Mouse (Mus musculus) ES-Bruce4 (cell line): ENCODE measurements at regions not wholly inside any gene's neighbourhood (a gene's known extent, or its start where the extent isn't known, plus 50 kb on each side); places are given as distances from the start of the nearest gene placed in this dataset.

Experiments
- H3K27ac ChIP-seq: 2 replicates; pipeline ENCODE4 v1.5.1; 2012; ENCODE audit warnings: low read length, inconsistent platforms; ENCODE audit not compliant: insufficient read depth
- H3K27me3 ChIP-seq: 2 replicates; pipeline ENCODE4 v1.6.1; 2012; ENCODE audit warnings: mild to moderate bottlenecking, low read length, inconsistent platforms; ENCODE audit not compliant: control insufficient read depth, poor library complexity, insufficient read depth, severe bottlenecking
- H3K36me3 ChIP-seq: 2 replicates; pipeline ENCODE4 v1.6.1; 2012; ENCODE audit warnings: inconsistent platforms, mild to moderate bottlenecking, low read length, moderate library complexity; ENCODE audit not compliant: control insufficient read depth, poor library complexity, insufficient read depth, severe bottlenecking
- H3K4me1 ChIP-seq: one replicate; pipeline ENCODE4 v1.8.1; 2011; ENCODE audit warnings: low read length; ENCODE audit not compliant: control insufficient read depth, insufficient read depth
- H3K4me3 ChIP-seq: 2 replicates; pipeline ENCODE4 v1.5.1; 2011; ENCODE audit warnings: low read depth, mild to moderate bottlenecking, low read length
- H3K9ac ChIP-seq: 2 replicates; pipeline ENCODE4 v1.6.1; 2012; ENCODE audit warnings: low read depth, mild to moderate bottlenecking, inconsistent platforms; ENCODE audit not compliant: poor library complexity, severe bottlenecking
- H3K9me3 ChIP-seq: replicated peaks from 2 replicates; pipeline ENCODE4 v1.6.1; 2012; ENCODE audit warnings: mild to moderate bottlenecking, low read length, inconsistent platforms; ENCODE audit not compliant: control insufficient read depth, poor library complexity, insufficient read depth, severe bottlenecking
- CTCF ChIP-seq: IDR thresholded peaks from one replicate; pipeline ENCODE4 v1.8.1; 2011; ENCODE audit warnings: low read depth, low read length
- EP300 ChIP-seq: IDR thresholded peaks from 2 replicates; pipeline ENCODE4 v1.6.1; 2011; ENCODE audit warnings: low read depth, low read length; ENCODE audit not compliant: insufficient read depth
- POLR2A ChIP-seq: IDR thresholded peaks from one replicate; pipeline ENCODE4 v1.8.1; 2011; ENCODE audit warnings: low read length; ENCODE audit not compliant: insufficient read depth

DNA sequence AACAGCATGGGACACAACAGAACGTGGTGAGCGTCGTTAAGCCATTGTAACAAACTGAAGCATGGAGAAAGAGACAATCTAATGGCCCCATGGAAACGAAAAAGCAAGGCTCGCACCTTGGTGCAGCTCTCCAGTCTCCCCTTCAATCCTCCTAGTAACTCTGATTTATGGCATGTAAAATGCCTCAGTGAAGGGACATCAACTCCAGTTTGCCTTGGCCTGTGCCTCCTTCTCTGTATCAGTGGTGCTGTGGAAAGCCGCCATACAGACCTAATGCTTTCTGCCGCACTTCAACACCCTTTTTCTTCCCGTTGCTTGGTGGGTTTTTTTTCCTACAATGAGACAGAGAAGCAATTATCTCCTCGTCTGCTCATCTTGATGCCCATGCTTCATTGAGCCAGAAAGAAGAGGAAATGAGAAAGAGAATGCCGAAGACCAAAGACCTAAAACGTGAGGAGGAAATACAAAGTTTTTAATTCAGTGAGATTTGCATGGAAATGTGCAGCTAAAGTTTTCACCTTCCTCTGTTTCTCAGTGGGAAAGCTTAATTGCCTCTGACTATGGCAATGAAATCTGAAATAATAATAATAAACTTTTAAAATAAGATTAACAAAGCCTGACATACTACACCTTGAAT is 241.4 kb downstream of the Lrrn1 start:
- no peak overlapping the region for H3K4me3 ChIP-seq
- no peak overlapping the region for H3K27ac ChIP-seq
- H3K36me3 ChIP-seq, result no peaks in the 10 kb centered on the region
- no peaks in the 10 kb centered on the region for H3K27me3 ChIP-seq
- H3K9ac ChIP-seq, result no peak overlapping the region
- H3K4me1 ChIP-seq, result no peaks in the 10 kb centered on the region
- no peaks in the 10 kb centered on the region; the same call in 1 of the 2 replicates for H3K9me3 ChIP-seq
- TF ChIP-seq CTCF (no peak), POLR2A (no peak), EP300 (no peak)

DNA sequence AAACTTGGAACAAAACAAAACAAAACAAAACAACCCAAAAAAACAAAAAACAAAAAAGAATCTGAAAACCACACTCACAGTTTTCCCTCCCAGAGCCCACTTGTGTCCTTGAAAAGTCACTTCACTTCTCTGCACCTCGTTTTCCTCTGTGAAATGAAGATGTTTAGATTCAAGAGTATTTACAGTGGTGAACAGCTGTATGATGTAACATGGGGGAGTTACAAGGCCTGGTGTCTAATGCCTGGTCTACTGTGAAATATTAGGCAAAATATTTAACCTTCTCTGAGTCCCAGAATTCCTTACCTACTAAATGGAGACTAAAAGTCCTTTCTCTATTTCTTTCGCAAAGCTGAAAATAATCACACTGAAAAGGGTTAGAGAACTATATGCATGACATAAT is 255.4 kb downstream of the Lrrn1 start:
- Histone ChIP-seq H3K9me3 (no peaks in the 10 kb centered on the region), H3K27me3 (no peaks in the 10 kb centered on the region), H3K9ac (no peak overlapping the region), H3K27ac (no peak overlapping the region), H3K36me3 (no peaks in the 10 kb centered on the region), H3K4me3 (no peak overlapping the region), H3K4me1 (no peaks in the 10 kb centered on the region)
- TF ChIP-seq CTCF, result no peak
- TF ChIP-seq EP300, result no peak
- no peak for TF ChIP-seq POLR2A

DNA sequence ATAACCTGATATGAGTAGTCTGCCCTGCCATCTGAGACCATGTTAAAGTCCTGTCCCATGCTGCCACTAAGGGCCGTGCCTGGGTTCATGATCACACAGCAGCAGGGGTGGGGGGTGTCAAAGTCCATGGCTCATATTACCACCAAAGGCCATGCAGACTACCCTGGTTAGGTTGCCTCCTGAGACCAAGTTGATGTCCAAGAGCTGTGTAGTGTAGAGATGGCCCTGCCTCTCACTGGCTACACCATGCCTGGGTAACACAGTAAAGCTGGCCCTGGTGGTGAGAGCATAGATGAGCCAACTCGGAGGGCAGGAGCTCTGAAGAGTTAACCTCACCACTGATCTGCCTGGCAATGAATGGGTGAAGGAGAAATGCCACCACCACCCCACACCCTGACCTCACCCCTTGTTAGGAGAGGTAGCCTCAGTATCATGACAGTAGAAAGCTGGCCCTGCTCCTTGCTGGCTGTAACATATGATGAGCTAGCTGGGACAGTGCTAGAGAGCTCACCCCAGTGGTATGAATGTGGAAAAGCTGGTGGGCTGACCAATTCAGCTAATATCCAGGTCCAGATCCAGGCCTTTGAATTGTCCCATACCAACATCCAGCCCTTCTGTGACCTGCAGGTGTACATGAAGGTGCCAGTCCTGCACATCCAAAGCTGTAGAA is 258.8 kb downstream of the Lrrn1 start:
- no peaks in the 10 kb centered on the region for H3K36me3 ChIP-seq
- no peaks in the 10 kb centered on the region for H3K9me3 ChIP-seq
- no peak overlapping the region for H3K27ac ChIP-seq
- no peaks in the 10 kb centered on the region for H3K27me3 ChIP-seq
- no peak overlapping the region for H3K4me3 ChIP-seq
- no peaks in the 10 kb centered on the region for H3K4me1 ChIP-seq
- no peak overlapping the region for H3K9ac ChIP-seq
- TF ChIP-seq POLR2A (no peak), CTCF (no peak), EP300 (no peak)

DNA sequence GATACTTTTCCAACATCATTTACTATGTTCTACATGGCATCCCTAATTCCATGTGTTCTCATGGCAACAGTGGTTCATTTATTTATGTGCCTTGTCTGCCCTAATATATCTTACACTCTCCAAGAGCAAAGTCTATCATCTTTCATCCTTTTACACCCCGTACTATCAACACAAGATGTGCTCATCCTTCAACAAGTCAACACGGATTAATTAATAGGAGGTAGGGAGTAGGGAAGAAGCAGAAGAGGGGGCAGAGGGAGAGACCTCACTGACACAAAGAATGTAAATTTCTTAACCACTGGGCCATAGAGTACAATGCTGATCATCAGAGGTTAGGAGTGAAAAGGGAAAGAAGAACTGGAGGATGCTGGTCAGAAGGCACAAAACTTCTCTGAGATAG is 267.0 kb upstream of the Setmar start:
- H3K36me3 ChIP-seq, result no peaks in the 10 kb centered on the region
- no peak overlapping the region for H3K27ac ChIP-seq
- H3K27me3 ChIP-seq, result no peaks in the 10 kb centered on the region
- TF ChIP-seq CTCF, result no peak
- no peak for TF ChIP-seq POLR2A
- TF ChIP-seq EP300, result no peak
- H3K4me1 ChIP-seq, result no peaks in the 10 kb centered on the region
- no peaks in the 10 kb centered on the region for H3K9me3 ChIP-seq
- H3K9ac ChIP-seq, result no peak overlapping the region
- H3K4me3 ChIP-seq, result no peak overlapping the region

DNA sequence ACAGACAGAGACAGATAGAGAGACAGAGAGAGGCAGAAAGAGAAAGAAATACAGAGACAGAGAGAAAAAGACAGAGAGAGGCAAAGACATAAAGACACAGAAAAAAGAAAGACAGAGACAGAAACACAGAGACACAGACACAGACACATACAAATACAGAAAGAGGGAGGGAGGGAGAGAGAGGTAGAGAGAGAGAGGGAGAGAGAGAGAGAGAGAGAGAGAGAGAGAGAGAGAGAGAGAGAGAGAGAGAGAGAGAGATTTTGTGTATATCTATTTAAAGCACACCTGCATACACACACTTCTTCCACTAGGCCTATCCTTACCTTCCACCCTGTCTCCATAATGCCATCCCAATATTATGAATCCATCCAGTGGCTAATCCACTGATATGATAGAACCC is 261.8 kb upstream of the Setmar start:
- Histone ChIP-seq H3K9ac (no peak overlapping the region), H3K27me3 (no peaks in the 10 kb centered on the region), H3K9me3 (no peaks in the 10 kb centered on the region), H3K27ac (no peak overlapping the region), H3K4me1 (no peaks in the 10 kb centered on the region), H3K4me3 (no peak overlapping the region), H3K36me3 (no peaks in the 10 kb centered on the region)
- TF ChIP-seq CTCF (no peak), EP300 (no peak)
